Mouse (Mus musculus) right cerebral cortex, postnatal 14 days (tissue): Measurements from ENCODE around the gene Upk3bl.
"Not testable (repeated sequence)": the region's sequence is repeated elsewhere in the genome, so short reads cannot be mapped to it uniquely, and the experiment has no call there.

ENCODE experiments used
- DNase-seq: peaks from one replicate; pipeline ENCODE4 v3.0.0; 2022

Gene Upk3bl

DNA sequence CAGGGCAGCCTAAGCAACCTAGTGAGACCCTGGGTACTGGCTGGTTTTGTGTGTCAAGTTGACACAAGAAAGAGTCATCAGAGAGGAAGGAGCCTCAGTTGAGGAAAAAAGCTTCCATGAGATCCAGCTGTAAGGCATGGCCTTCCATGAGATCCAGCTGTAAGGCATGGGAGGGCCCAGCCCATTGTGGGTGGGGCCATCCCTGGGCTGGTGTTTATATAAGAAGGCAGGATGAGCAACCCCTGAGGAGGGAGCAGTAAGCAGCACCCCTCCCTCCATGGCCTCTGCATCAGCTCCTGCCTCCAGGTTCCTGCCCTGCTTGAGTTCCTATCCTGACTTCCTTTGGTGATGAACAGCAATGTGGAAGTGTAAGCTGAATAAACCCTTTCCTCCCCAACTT is 5.8 kb upstream of the Upk3bl start:
- DNase-seq = not testable (repeated sequence)

- no peak for DNase-seq
Measured at GRCm38 (mm10) chr5:136049926-136050325, 4.4 kb upstream of the Upk3bl start.

- no peak for DNase-seq
Measured at GRCm38 (mm10) chr5:136051231-136052085, 2.8 kb upstream of the Upk3bl start.

GRCm38 (mm10) chr5:136052861-136053655 is 1.2 kb upstream of the Upk3bl start:
- DNase-seq = no peak

GRCm38 (mm10) chr5:136056062-136056461 is 1.8 kb downstream of the Upk3bl start:
- no peak for DNase-seq

GRCm38 (mm10) chr5:136057085-136057484 is 2.8 kb downstream of the Upk3bl start:
- DNase-seq = no peak

- DNase-seq = peak; percentile 80
Measured at GRCm38 (mm10) chr5:136061567-136061966, 7.3 kb downstream of the Upk3bl start.

- no peak for DNase-seq
Measured at GRCm38 (mm10) chr5:136063920-136064319, 9.6 kb downstream of the Upk3bl start.

DNA sequence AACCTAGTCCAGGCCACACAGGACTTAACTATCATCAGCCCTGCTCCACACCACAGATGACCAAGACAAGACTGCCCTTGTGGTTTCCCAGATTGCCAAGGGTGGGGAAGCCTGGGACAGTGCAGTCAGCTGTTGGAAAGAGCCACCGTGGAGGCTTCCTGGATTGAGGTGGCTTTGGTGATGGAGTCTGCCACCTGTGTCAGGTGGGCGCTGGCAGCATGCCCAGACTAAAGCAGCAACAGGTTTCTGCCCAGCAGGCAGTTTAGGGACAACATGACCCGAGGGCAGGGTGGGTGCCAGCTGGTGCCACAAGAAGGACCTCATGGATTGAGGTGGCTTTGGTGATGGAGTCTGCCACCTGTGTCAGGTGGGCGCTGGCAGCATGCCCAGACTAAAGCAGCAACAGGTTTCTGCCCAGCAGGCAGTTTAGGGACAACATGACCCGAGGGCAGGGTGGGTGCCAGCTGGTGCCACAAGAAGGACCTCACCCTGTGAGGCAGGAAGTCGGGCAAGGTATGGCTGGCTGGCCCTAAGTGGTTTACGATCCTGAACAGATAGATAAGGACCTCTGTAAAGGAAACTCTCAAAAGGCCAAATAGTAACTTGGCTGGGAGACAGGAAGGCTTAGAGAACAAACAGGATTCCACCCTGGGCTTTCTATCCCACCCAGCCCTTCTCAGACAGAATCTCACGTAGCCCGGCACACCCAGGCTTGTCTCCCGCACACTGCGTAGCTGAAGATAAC is 12.3 kb downstream of the Upk3bl start:
- DNase-seq = not testable (repeated sequence)

GRCm38 (mm10) chr5:136069411-136069810 is 15.1 kb downstream of the Upk3bl start:
- no peak for DNase-seq

DNA sequence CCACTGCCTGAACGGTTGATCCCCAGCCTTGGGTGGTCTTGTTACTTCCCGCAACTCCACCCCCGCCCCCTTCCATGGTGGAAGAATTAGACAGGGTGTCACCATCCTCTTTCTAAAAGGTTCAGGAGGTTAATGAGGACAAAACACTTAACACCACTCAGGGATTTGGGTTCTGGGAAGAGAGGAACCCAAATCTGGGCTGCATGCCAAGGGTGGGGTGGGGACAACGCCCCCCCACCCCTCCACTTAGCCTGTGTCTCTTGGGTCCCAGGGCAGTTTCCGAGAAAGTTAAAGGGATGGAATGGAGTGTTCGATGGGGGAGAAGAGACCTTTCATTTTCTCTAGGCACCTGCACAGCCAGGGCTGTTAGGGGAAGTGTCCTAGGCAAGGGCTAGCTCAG is 18.8 kb downstream of the Upk3bl start:
- DNase-seq = no peak

DNA sequence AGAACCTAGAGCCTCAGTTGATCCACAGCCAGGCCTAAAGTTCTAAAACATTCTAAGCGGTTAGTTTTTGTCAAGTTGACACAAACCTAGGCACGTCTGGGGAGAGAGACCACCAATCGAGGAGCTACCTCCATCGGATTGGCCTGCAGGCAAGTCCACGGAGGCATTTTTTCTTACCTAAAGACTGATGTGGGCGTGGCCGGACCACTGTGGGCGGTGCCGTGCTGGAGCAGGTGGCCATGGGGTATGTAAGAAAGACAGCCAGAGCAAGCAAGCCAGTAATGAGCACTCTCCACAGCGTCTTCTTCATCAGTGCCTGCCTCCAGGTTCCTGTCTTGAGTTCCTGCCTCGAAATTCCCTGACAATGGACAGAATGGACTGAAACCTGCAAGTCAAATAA is 19.2 kb downstream of the Upk3bl start:
- no peak for DNase-seq

GRCm38 (mm10) chr5:136075076-136075475 is 20.8 kb downstream of the Upk3bl start:
- no peak for DNase-seq

DNA sequence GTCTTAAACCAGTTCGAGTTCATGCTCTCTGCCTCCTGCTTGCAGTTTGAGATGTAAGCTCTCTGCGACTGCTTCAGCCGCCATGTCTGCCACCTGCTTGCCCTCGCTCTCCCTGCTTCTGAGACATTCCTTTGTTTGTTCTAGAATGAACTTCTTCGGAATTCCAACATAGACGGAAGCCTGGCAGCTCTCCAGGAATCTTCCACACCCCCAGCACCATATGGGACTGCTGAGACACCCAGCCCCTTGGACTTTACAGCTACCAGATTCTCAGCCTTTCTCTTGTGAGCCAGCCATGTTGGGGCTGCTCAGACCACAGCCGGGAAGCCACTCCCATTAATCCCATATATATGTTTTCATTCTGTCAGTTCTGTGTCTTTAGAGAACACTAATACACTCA is 22.0 kb downstream of the Upk3bl start:
- DNase-seq = peak; percentile 39

DNA sequence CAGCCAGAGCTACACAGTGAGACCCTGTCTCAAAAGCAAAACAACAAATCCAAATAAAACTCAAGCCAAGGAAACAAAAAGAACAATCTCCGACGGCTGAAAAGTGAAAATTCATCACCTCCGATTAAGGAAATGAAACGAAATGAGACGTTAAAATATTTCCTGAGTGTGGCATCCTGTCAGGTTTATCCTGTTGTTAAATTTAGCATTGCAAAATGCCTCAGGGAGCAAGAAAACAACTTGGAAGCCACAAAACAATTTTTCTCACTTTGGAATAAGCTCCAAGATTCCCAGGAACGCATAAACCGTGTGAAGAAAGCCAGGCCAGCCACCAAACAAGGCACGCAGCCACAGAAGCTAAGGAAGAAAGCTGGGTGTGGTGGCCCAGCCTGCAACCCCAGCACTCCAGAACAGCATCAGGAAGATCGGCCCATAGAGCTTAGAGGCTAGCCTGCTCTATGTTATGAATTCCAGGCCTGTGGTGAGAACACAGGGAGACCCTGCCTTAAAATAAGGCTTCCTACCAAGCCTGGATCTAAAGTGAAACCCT is 22.8 kb downstream of the Upk3bl start:
- no peak for DNase-seq

GRCm38 (mm10) chr5:136078136-136078535 is 23.8 kb downstream of the Upk3bl start:
- DNase-seq = no peak

- no peak for DNase-seq
Measured at GRCm38 (mm10) chr5:136082345-136082744, 28.1 kb downstream of the Upk3bl start.

DNA sequence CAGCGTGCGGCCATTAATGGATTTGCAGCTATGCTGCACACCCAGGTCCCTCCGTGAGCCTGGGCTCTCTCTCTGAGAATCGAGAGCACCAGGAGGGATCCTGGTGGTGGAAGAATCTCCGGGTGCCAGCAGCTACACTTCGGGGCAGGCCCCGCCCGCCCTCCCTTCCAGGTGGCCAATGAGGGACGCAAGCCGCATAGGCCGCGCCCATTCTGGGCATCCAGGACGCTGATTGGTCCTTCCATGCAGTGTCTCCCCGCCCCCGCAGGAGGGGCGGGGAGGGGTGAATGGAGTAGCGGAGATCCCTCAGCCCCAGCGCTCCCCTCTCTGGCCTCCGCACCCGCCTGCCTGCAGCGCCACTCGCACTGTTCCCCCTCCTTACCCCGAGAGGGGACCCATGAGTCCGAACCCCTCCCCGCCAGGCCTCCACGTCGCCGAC is 29.4 kb downstream of the Upk3bl start, which contains the start of gene Rasa4:
Gene Rasa4, plus strand, starts transcription at position 248 of the 439 bp plus-strand sequence.
- peak; percentile 90 for DNase-seq

DNA sequence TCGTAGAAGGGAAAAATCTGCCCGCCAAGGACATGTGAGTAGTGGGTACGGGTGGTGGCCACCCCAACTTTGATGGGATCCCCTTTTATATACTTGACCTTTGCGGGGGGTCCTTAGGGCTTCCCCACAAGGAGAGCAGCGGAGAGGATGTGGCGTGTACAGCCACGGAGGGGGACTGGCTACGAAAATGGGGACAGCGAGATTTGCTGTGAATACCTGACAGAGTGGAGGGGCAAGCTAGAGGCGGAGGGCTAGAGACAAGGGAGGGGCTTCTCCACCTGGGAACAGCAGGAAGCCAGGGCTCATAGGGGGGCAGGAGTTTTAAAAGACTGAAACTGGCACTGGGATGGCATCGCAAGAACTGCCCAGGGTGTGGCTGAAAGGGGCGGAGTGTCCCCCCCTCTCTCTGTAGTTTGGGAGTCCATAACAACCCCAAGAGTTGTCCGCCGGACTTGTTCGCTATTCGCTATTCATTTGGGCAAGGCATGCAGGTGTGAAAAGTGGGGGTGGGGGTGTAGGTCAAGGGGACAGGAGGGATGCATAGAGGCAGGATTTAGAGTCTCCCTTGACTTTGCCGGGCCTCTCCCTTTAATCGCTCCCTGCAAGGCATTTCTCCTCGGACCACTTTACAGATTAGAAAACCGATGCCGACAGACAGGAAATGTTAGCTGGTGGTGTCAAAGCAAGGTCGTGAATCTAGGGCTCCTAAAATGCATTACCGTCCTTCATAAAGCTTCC is 30.0 kb downstream of the Upk3bl start:
- DNase-seq = no peak

DNA sequence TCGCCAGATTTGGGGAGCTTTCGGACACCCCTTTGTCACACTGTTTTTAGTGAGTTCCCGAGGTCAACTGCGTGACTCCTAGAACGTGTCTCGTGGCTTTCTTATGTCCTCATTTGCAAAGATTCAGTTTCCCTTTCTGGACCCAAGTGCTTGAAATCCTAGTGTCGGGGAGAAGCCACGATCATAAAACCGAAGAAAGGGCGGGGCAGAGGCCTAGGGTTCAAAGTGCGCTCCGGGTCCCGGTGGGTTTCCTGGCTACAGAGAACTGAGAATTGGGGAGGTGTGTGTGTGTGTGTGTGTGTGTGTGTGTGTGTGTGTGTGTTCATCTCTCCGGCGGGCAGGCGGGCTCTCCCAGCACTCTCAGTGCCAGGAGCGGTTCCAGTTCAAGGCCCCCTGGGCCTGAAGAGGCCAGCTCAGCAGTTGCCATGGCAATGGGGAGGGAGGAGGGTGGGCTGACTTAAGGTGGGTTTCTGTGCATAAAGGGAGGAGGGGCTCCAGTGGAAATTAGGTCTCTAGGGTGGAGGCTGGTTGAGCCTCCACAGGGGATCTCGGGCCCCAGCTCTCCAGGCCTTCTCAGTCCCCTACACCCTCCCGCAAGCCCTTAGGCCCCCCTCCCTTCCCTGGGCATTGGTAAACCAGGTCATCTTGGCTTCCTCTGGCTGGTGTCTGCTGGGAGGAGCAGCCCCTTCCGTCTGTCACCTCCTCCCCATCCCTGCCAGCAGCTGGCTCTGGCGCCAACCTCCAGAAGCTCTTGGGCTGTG is 30.8 kb downstream of the Upk3bl start:
- no peak for DNase-seq

- DNase-seq = no peak
Measured at GRCm38 (mm10) chr5:136086290-136086689, 32.0 kb downstream of the Upk3bl start.
